8 mouse cellular contexts compared by ENCODE assay signal in the genomic region with DNA sequence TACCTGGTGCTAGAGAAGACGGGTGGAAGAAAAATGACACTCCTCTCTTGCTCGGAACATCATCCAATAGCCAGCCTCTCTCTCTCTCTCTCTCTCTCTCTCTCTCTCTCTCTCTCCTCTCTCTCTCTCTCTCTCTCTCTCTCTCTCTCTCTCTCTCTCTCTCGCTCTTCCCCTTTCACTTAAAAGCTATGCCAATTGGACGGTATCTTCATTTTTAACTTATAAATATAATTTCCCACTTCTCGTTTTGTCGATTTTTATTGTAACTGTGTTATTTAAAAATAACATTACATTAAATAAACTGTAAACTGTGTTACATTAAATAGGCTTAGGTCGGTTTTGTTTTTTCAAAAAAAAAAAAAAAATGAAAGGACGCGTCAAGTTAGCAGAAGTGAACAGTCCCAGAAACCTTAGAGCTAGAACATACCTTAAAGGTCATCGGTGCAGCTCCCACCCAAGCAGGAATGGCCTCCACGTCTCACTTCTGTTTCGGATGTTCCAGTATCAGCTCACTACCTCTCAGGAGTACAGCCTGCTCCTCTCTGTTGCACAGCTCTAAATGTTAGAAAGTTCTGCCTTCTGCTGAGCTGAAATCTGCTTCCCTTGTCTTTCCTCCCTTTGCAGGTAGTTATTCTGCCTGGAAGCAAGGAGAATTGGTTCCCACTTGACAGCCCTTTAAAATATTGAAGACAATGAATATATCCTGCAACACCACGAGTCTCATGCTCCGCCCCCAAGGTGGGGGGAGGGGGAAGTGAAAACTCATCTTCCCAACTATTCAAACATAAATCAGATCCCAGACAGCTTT. TPM values are rescaled to one million over a fixed set of nuclear protein-coding genes. Genes with fewer than 3 reads are reported as not detected.
A peak's percentile ranks its signal among the peaks of the same experiment; 100 is the strongest.
DNase-seq lines count a peak whose midpoint lies in the region; ATAC-seq and TF ChIP-seq lines count a peak whose summit lies in the region.

Gene Gapvd1 (minus strand): TSS at position 682 of the 808 bp plus-strand sequence.

- H3K4me2 ChIP-seq in hindbrain, postnatal 0 days (ENCODE audit: low read depth, low read length) = peak within 1 kb of the TSS; percentile 65

- no peaks in the 10 kb centered on the region for H3K36me3 ChIP-seq in hindbrain, postnatal 0 days (ENCODE audit: insufficient read depth, low read length)
- H3K36me3 ChIP-seq in midbrain, embryonic 10.5 days = no peaks in the 10 kb centered on the region
- no peaks in the 10 kb centered on the region for H3K36me3 ChIP-seq in thymus, adult 2 months (ENCODE audit: control insufficient read depth, insufficient read depth, low read length)

- peak within 1 kb of the TSS; percentile 89 for H3K27ac ChIP-seq in hindbrain, postnatal 0 days
- H3K27ac ChIP-seq in midbrain, embryonic 10.5 days (replicated peaks) = peak within 1 kb of the TSS; percentile 97
- 0 out of 2 replicates have a peak within 1 kb of the TSS, but pooled peaks have one; percentile 46 for H3K27ac ChIP-seq in thymus, adult 2 months (ENCODE audit: control insufficient read depth, insufficient read depth, low read length)

- DNase-seq in spleen, adult 12 weeks (ENCODE audit: low spot score) = peak; percentile 17
- DNase-seq in spleen, postnatal 14 days (ENCODE audit: low spot score in 2 of 2) = no peak
- DNase-seq in cerebellum, postnatal 36 days = peak; percentile 26 to 31
- DNase-seq in gastrocnemius, postnatal 14 days = no peak
- peak; percentile 41 for DNase-seq in hindbrain, postnatal 0 days (ENCODE audit: low spot score)
- DNase-seq in left cerebral cortex, postnatal 25 days (ENCODE audit: low spot score in 2 of 2) = no peak
- DNase-seq in midbrain, embryonic 10.5 days (ENCODE audit: low spot score) = peak; percentile 31
- DNase-seq in thymus, adult 2 months = peak; percentile 54

- no peaks in the 10 kb centered on the region for H3K27me3 ChIP-seq in hindbrain, postnatal 0 days (ENCODE audit: insufficient read depth, low read length)
- no peaks in the 10 kb centered on the region for H3K27me3 ChIP-seq in midbrain, embryonic 10.5 days (ENCODE audit: low read depth, poor library complexity, severe bottlenecking)
- no peaks in the 10 kb centered on the region for H3K27me3 ChIP-seq in thymus, adult 2 months (ENCODE audit: control insufficient read depth, insufficient read depth, low read length)

- no peak; the same call in 1 of the 2 replicates for ATAC-seq in hindbrain, postnatal 0 days

- H3K9me3 ChIP-seq in hindbrain, postnatal 0 days (ENCODE audit: low read length) = no peaks in the 10 kb centered on the region
- H3K9me3 ChIP-seq in midbrain, embryonic 10.5 days (replicated peaks) = no peaks in the 10 kb centered on the region

- intact Hi-C loops in gastrocnemius, postnatal 14 days (cut with DNase I; ENCODE audit: low total_unique reads) = no loop called here
- intact Hi-C loops in left cerebral cortex, postnatal 25 days (cut with DNase I) = loop anchor here (2.0 kb wide), 1 partner anchor 16 kb away; the partner anchor contains the start of gene Hspa5

- WGBS in hindbrain, postnatal 0 days = 1% methylated on average over 14 of the region's 14 CpGs
- 2% methylated on average over 14 of the region's 14 CpGs for WGBS in midbrain, embryonic 10.5 days
- WGBS in thymus, adult 2 months = under 1% methylated on average over 14 of the region's 14 CpGs

- no peak for TF ChIP-seq CTCF in hindbrain, postnatal 0 days (IDR thresholded peaks at IDR 0.05; ENCODE audit: low read depth)
- TF ChIP-seq CTCF in thymus, adult 2 months (IDR thresholded peaks at IDR 0.05; ENCODE audit: borderline replicate concordance, control insufficient read depth, extremely low read depth, insufficient read depth, low read length, poor library complexity) = no peak

- H3K4me1 ChIP-seq in hindbrain, postnatal 0 days (ENCODE audit: insufficient read depth, low read length) = no peaks in the 10 kb centered on the region
- peaks cover 25% of the 10 kb centered on the region for H3K4me1 ChIP-seq in midbrain, embryonic 10.5 days
- 0 out of 2 replicates have a peak, but pooled peaks cover 3% of the 10 kb centered on the region for H3K4me1 ChIP-seq in thymus, adult 2 months (replicated peaks; ENCODE audit: control insufficient read depth, insufficient read depth, low read length)

- peak within 1 kb of the TSS; percentile 92 for H3K4me3 ChIP-seq in hindbrain, postnatal 0 days (ENCODE audit: low read length)
- H3K4me3 ChIP-seq in midbrain, embryonic 10.5 days = peak within 1 kb of the TSS; percentile 75
- H3K4me3 ChIP-seq in thymus, adult 2 months (ENCODE audit: control insufficient read depth, insufficient read depth, low read length) = peak within 1 kb of the TSS; percentile 66

- peak within 1 kb of the TSS; percentile 98 for H3K9ac ChIP-seq in hindbrain, postnatal 0 days (replicated peaks; ENCODE audit: low read length)

- no peak for TF ChIP-seq POLR2A in thymus, adult 2 months (IDR thresholded peaks at IDR 0.05; ENCODE audit: control insufficient read depth, extremely low read depth, insufficient read depth, low read length, poor library complexity)

RNA-seq across cellular contexts. Expression of gene Gapvd1, which starts in this region (rescaled TPM):
- 10 to 100 TPM; 32.2 to 34.6 TPM for total RNA-seq in gastrocnemius, postnatal 14 days (2021)
- total RNA-seq in hindbrain, postnatal 0 days (2014; rRNA removed) = 71.2 and 74.0 TPM in 2 replicates
- 79.8 and 80.8 TPM in 2 replicates for polyA plus RNA-seq in hindbrain, postnatal 0 days (2015; fragmentation: Nextera tagmentation; extraction: Ambion mirVana)
- 100 to 1,000 TPM in 1 of 2 experiments, 10 to 100 TPM in 1; 97.4 to 101 TPM for total RNA-seq in left cerebral cortex, postnatal 25 days (2021)
- polyA plus RNA-seq in midbrain, embryonic 10.5 days (2016; fragmentation: Nextera tagmentation; extraction: Ambion mirVana) = 87.0 and 96.2 TPM in 2 replicates
- 36.9 and 39.4 TPM in 2 replicates for polyA plus RNA-seq in thymus, adult 2 months (2012; rRNA removed)

Comparison
In these comparisons a context has a peak if more than half of its experiments do, and no peak if none do; other contexts are left out.
1. DNase-seq: peak in spleen, adult 12 weeks (single experiment), cerebellum, postnatal 36 days (2 of 2), hindbrain, postnatal 0 days (single experiment), midbrain, embryonic 10.5 days (single experiment) and thymus, adult 2 months (single experiment); none in spleen, postnatal 14 days (0 of 2), gastrocnemius, postnatal 14 days (single experiment) and left cerebral cortex, postnatal 25 days (0 of 2).
2. H3K27ac ChIP-seq: peak in every context shown above with its lines; median percentile 97 in midbrain, embryonic 10.5 days; 89 in hindbrain, postnatal 0 days; 46 in thymus, adult 2 months.
3. Peak in every context shown above with its lines, with median percentiles within 50 percentile points of each other: H3K4me3 ChIP-seq.